Mouse (Mus musculus) myocyte (in vitro differentiated cells): ENCODE data around the gene Cab39l.

ENCODE experiments used
- CEBPB ChIP-seq: IDR thresholded peaks from 2 replicates; pipeline ENCODE4 v1.6.1; 2011; ENCODE audit warnings: mild to moderate bottlenecking, moderate library complexity; ENCODE audit not compliant: poor library complexity, insufficient read depth, severe bottlenecking
- MAX ChIP-seq: IDR thresholded peaks from one replicate; pipeline ENCODE4 v1.6.1; 2011; ENCODE audit warnings: low read depth, mild to moderate bottlenecking, control low read depth
- POLR2A ChIP-seq: IDR thresholded peaks from one replicate; pipeline ENCODE4 v1.6.1; 2011; ENCODE audit warnings: low read depth, mild to moderate bottlenecking, control low read depth, moderate library complexity; ENCODE audit not compliant: insufficient read length
- POLR2AphosphoS2 ChIP-seq: IDR thresholded peaks from one replicate; pipeline ENCODE4 v1.6.1; 2011; ENCODE audit warnings: low read depth, control low read depth; ENCODE audit not compliant: insufficient read length
- TCF12 ChIP-seq: IDR thresholded peaks from one replicate; pipeline ENCODE4 v1.6.1; 2011; ENCODE audit warnings: mild to moderate bottlenecking, control low read depth; ENCODE audit not compliant: poor library complexity, insufficient read depth, severe bottlenecking
- TCF3 ChIP-seq: IDR thresholded peaks from one replicate; pipeline ENCODE4 v1.6.1; 2011; ENCODE audit warnings: low read depth, control low read depth; ENCODE audit not compliant: insufficient read length

GRCm38 (mm10) chr14:59547530-59547929, 106.8 kb downstream of the Cab39l start:
- TF ChIP-seq POLR2AphosphoS2: no peak
- TF ChIP-seq TCF3: no peak
- TF ChIP-seq CEBPB: no peak
- TF ChIP-seq POLR2A: no peak
- TF ChIP-seq MAX: no peak
- no peak for TF ChIP-seq TCF12
